Mouse (Mus musculus) lung, postnatal 0 days (tissue): ENCODE results near the gene Ubxn11. TPM values are rescaled to one million over a fixed set of nuclear protein-coding genes. Genes with fewer than 3 reads are reported as not detected.

Experiments
- ATAC-seq: fragments of 200-750 bp; cut with Nextera tagmentation; 2 replicates; pipeline ENCODE4 v1.8.0; 2017; ENCODE audit warnings: moderate library complexity
- DNase-seq: peaks from one replicate; pipeline ENCODE4 v3.0.0-alpha.2; 2016; ENCODE audit warnings: low spot score
- H3K27ac ChIP-seq: fragments of 300-500 bp; sonication (generic); 2 replicates; pipeline ENCODE4 v1.5.1; 2014; ENCODE audit warnings: antibody characterized with exemption, mild to moderate bottlenecking, low read length, mixed read lengths
- H3K27me3 ChIP-seq: fragments of 300-500 bp; sonication (generic); replicated peaks from 2 replicates; pipeline ENCODE4 v1.6.1; 2014; ENCODE audit warnings: low read length, mixed read lengths; ENCODE audit not compliant: insufficient read depth
- H3K36me3 ChIP-seq: fragments of 300-500 bp; sonication (generic); 2 replicates; pipeline ENCODE4 v1.6.1; 2014; ENCODE audit warnings: low read length, mixed read lengths; ENCODE audit not compliant: insufficient read depth
- H3K4me1 ChIP-seq: fragments of 300-500 bp; sonication (generic); 2 replicates; pipeline ENCODE4 v1.6.1; 2014; ENCODE audit warnings: antibody characterized with exemption, low read depth, low read length, mixed read lengths; ENCODE audit not compliant: insufficient read depth
- H3K4me2 ChIP-seq: fragments of 300-500 bp; sonication (generic); replicated peaks from 2 replicates; pipeline ENCODE4 v1.6.1; 2014; ENCODE audit warnings: low read depth, mild to moderate bottlenecking, low read length, moderate library complexity, mixed read lengths
- H3K4me3 ChIP-seq: fragments of 300-500 bp; sonication (generic); 2 replicates; pipeline ENCODE4 v1.5.1; 2014; ENCODE audit warnings: low read depth, low read length
- H3K9ac ChIP-seq: fragments of 300-500 bp; sonication (generic); replicated peaks from 2 replicates; pipeline ENCODE4 v1.6.1; 2014; ENCODE audit warnings: low read depth, mild to moderate bottlenecking
- H3K9me3 ChIP-seq: fragments of 300-500 bp; sonication (generic); 2 replicates; pipeline ENCODE4 v1.6.1; 2016; ENCODE audit warnings: low read length, mixed read lengths
- CTCF ChIP-seq: IDR thresholded peaks from 2 replicates; pipeline ENCODE4 v1.5.1; 2016; ENCODE audit warnings: antibody characterized with exemption, mild to moderate bottlenecking
- EP300 ChIP-seq: IDR thresholded peaks from 2 replicates; pipeline ENCODE4 v1.6.1; 2016; ENCODE audit warnings: antibody characterized with exemption, mild to moderate bottlenecking, control low read depth
- WGBS: fragments of 180-500 bp; shearing (Covaris S2); extraction: QIAGEN DNeasy Blood & Tissue Kit; methylation state at CpG from one replicate; pipeline ENCODE4 v1.1.7; 2014; 5-methylcytosine and 5-hydroxymethylcytosine counted together
- polyA plus RNA-seq: library from polyadenylated mRNA; unstranded; fragments of >200 nt; fragmentation: Nextera tagmentation; extraction: Ambion mirVana; gene quantifications from 2 replicates; pipeline ENCODE4 v1.2.1, GENCODE M21; 2015

The Ubxn11 gene
- polyA plus RNA-seq, 1 experiment from 2014 or later, result 10.3 TPM

- TF ChIP-seq CTCF (no peak), EP300 (no peak)
- H3K27ac ChIP-seq, result no peak overlapping the region
- WGBS, result 76% methylated on average over 6 of the region's 6 CpGs
These were observed 17.9 kb downstream of the Ubxn11 start for GRCm38 (mm10) chr4:134120192-134120805.

GRCm38 (mm10) chr4:134120916-134121315 lies 18.5 kb downstream of the Ubxn11 start:
- H3K4me2 ChIP-seq, result no peak overlapping the region
- no peak overlapping the region for H3K27ac ChIP-seq
- DNase-seq (no peak), ATAC-seq (no peak)
- TF ChIP-seq CTCF, result no peak
- no peak for TF ChIP-seq EP300
- H3K27me3 ChIP-seq, result no peaks in the 10 kb centered on the region
- H3K36me3 ChIP-seq, result no peaks in the 10 kb centered on the region
- no peaks in the 10 kb centered on the region for H3K9me3 ChIP-seq
- H3K4me3 ChIP-seq, result no peak overlapping the region
- H3K4me1 ChIP-seq, result no peaks in the 10 kb centered on the region
- WGBS, result 74% methylated on average over 4 of the region's 4 CpGs
- no peak overlapping the region for H3K9ac ChIP-seq

More at GRCm38 (mm10) chr4:134120192-134120805, 17.9 kb downstream of the Ubxn11 start:
- no peaks in the 10 kb centered on the region for H3K36me3 ChIP-seq
- H3K4me2 ChIP-seq, result no peak overlapping the region
- ATAC-seq (no peak), DNase-seq (no peak)
- no peaks in the 10 kb centered on the region for H3K4me1 ChIP-seq
- no peak overlapping the region for H3K9ac ChIP-seq
- H3K4me3 ChIP-seq, result no peak overlapping the region
- H3K27me3 ChIP-seq, result no peaks in the 10 kb centered on the region
- H3K9me3 ChIP-seq, result no peaks in the 10 kb centered on the region

GRCm38 (mm10) chr4:134121571-134121970 lies 19.2 kb downstream of the Ubxn11 start:
- 40% methylated on average over 4 of the region's 4 CpGs for WGBS
- Histone ChIP-seq H3K4me1 (no peaks in the 10 kb centered on the region), H3K27ac (no peak overlapping the region), H3K4me3 (no peak overlapping the region), H3K9ac (no peak overlapping the region), H3K27me3 (no peaks in the 10 kb centered on the region), H3K36me3 (no peaks in the 10 kb centered on the region), H3K4me2 (no peak overlapping the region), H3K9me3 (no peaks in the 10 kb centered on the region)
- TF ChIP-seq EP300 (no peak), CTCF (no peak)
- no peak for ATAC-seq
- DNase-seq, result no peak

- H3K9me3 ChIP-seq, result no peaks in the 10 kb centered on the region
- H3K27ac ChIP-seq, result no peak overlapping the region
- H3K9ac ChIP-seq, result no peak overlapping the region
- H3K27me3 ChIP-seq, result no peaks in the 10 kb centered on the region
- TF ChIP-seq EP300, result no peak
- TF ChIP-seq CTCF, result no peak
- no peak overlapping the region for H3K4me2 ChIP-seq
- no peaks in the 10 kb centered on the region for H3K36me3 ChIP-seq
- DNase-seq, result no peak
- H3K4me1 ChIP-seq, result no peaks in the 10 kb centered on the region
- no peak for ATAC-seq
- 37% methylated on average over 3 of the region's 3 CpGs for WGBS
- H3K4me3 ChIP-seq, result no peak overlapping the region
These were observed 19.9 kb downstream of the Ubxn11 start for GRCm38 (mm10) chr4:134122281-134122680.

- ATAC-seq (no peak), DNase-seq (no peak)
- Histone ChIP-seq H3K9me3 (no peaks in the 10 kb centered on the region), H3K36me3 (no peaks in the 10 kb centered on the region), H3K27ac (no peak overlapping the region), H3K4me2 (no peak overlapping the region), H3K4me3 (no peak overlapping the region), H3K9ac (no peak overlapping the region), H3K27me3 (no peaks in the 10 kb centered on the region), H3K4me1 (peaks cover 4% of the 10 kb centered on the region; the same call in 1 of the 2 replicates)
- 94% methylated on average over 6 of the region's 6 CpGs for WGBS
- TF ChIP-seq EP300, result no peak
- no peak for TF ChIP-seq CTCF
These were observed 20.8 kb downstream of the Ubxn11 start for GRCm38 (mm10) chr4:134123147-134123546.

GRCm38 (mm10) chr4:134123680-134124551 lies 21.5 kb downstream of the Ubxn11 start:
- Histone ChIP-seq H3K4me2 (no peak overlapping the region), H3K36me3 (no peaks in the 10 kb centered on the region), H3K4me3 (no peak overlapping the region), H3K27ac (no peak overlapping the region), H3K9me3 (no peaks in the 10 kb centered on the region), H3K27me3 (no peaks in the 10 kb centered on the region), H3K4me1 (peaks cover 4% of the 10 kb centered on the region; the same call in 1 of the 2 replicates), H3K9ac (no peak overlapping the region)
- ATAC-seq, result no peak
- WGBS, result 17% methylated on average over 17 of the region's 17 CpGs
- peak; percentile 66 for DNase-seq
- TF ChIP-seq EP300 (no peak), CTCF (peak; percentile 96)
